Mouse (Mus musculus) neural tube, embryonic 12.5 days (tissue): ENCODE results near the gene Cramp1l. TPM values are rescaled to one million over a fixed set of nuclear protein-coding genes. Genes with fewer than 3 reads are reported as not detected.
A peak's percentile ranks its signal among the peaks of the same experiment; 100 is the strongest.

ENCODE experiments used
- ATAC-seq: fragments of 200-750 bp; cut with Nextera tagmentation; 2 replicates; pipeline ENCODE4 v1.8.0; 2017; ENCODE audit warnings: low read depth, mild to moderate bottlenecking, moderate TSS enrichment, moderate library complexity; ENCODE audit not compliant: low FRiP score
- H3K27ac ChIP-seq: fragments of 300-500 bp; sonication (generic); 2 replicates; pipeline ENCODE4 v1.5.1; 2016
- H3K27me3 ChIP-seq: fragments of 300-500 bp; sonication (generic); replicated peaks from 2 replicates; pipeline ENCODE4 v1.6.1; 2016; ENCODE audit warnings: mild to moderate bottlenecking
- H3K36me3 ChIP-seq: fragments of 300-500 bp; sonication (generic); 2 replicates; pipeline ENCODE4 v1.6.1; 2016; ENCODE audit warnings: mild to moderate bottlenecking
- H3K4me1 ChIP-seq: fragments of 300-500 bp; sonication (generic); 2 replicates; pipeline ENCODE4 v1.6.1; 2016
- H3K4me2 ChIP-seq: fragments of 300-500 bp; sonication (generic); replicated peaks from 2 replicates; pipeline ENCODE4 v1.6.1; 2016; ENCODE audit warnings: mild to moderate bottlenecking
- H3K4me3 ChIP-seq: fragments of 300-500 bp; sonication (generic); 2 replicates; pipeline ENCODE4 v1.5.1; 2016
- H3K9ac ChIP-seq: fragments of 300-500 bp; sonication (generic); 2 replicates; pipeline ENCODE4 v1.6.1; 2016; ENCODE audit warnings: mild to moderate bottlenecking
- H3K9me3 ChIP-seq: fragments of 300-500 bp; sonication (generic); 2 replicates; pipeline ENCODE4 v1.6.1; 2016; ENCODE audit warnings: mild to moderate bottlenecking
- WGBS: fragments of 180-500 bp; shearing (Covaris S2); methylation state at CpG from one replicate; pipeline ENCODE4 v1.1.7; 2016; 5-methylcytosine and 5-hydroxymethylcytosine counted together
- polyA plus RNA-seq: library from polyadenylated mRNA; unstranded; fragments of >200 nt; fragmentation: Nextera tagmentation; extraction: Ambion mirVana; gene quantifications from 2 replicates; pipeline ENCODE4 v1.2.1, GENCODE M21; 2016

The Cramp1l gene
- polyA plus RNA-seq, 1 experiment from 2014 or later, result 12.0 TPM

- under 1% methylated on average over 39 of the region's 39 CpGs for WGBS
- peak; percentile 8; the same call in 1 of the 2 replicates for ATAC-seq
- peak overlapping the region; percentile 88 for H3K9ac ChIP-seq
- peaks cover 17% of the 10 kb centered on the region for H3K36me3 ChIP-seq
- no peaks in the 10 kb centered on the region for H3K9me3 ChIP-seq
- H3K4me3 ChIP-seq, result peak overlapping the region; percentile 100
- peaks cover 17% of the 10 kb centered on the region for H3K4me1 ChIP-seq
- H3K27ac ChIP-seq, result peak overlapping the region; percentile 59
- peak overlapping the region; percentile 97 for H3K4me2 ChIP-seq
- H3K27me3 ChIP-seq, result no peaks in the 10 kb centered on the region
Measured at GRCm38 (mm10) chr17:25014841-25015570, 582 bp downstream of the Cramp1l start.

GRCm38 (mm10) chr17:25013606-25014501 is 1.7 kb downstream of the Cramp1l start:
- Histone ChIP-seq H3K4me3 (peak overlapping the region; percentile 100), H3K9me3 (no peaks in the 10 kb centered on the region), H3K4me2 (peak overlapping the region; percentile 97), H3K27me3 (no peaks in the 10 kb centered on the region), H3K36me3 (peaks cover 25% of the 10 kb centered on the region), H3K4me1 (peaks cover 17% of the 10 kb centered on the region), H3K9ac (peak overlapping the region; percentile 88), H3K27ac (peak overlapping the region; percentile 50; the same call in 1 of the 2 replicates)
- no peak for ATAC-seq
- under 1% methylated on average over 80 of the region's 81 CpGs for WGBS

- Histone ChIP-seq H3K4me2 (no peak overlapping the region), H3K4me1 (no peaks in the 10 kb centered on the region; the same call in 1 of the 2 replicates), H3K4me3 (no peak overlapping the region), H3K27ac (no peak overlapping the region), H3K9me3 (no peaks in the 10 kb centered on the region), H3K9ac (no peak overlapping the region), H3K27me3 (no peaks in the 10 kb centered on the region), H3K36me3 (peaks cover 60% of the 10 kb centered on the region)
- ATAC-seq, result no peak
Measured at GRCm38 (mm10) chr17:25007480-25007879, 8.1 kb downstream of the Cramp1l start.

GRCm38 (mm10) chr17:25005102-25005501 is 10.5 kb downstream of the Cramp1l start:
- Histone ChIP-seq H3K4me1 (no peaks in the 10 kb centered on the region), H3K4me3 (no peak overlapping the region), H3K27ac (no peak overlapping the region), H3K27me3 (no peaks in the 10 kb centered on the region), H3K36me3 (peaks cover 61% of the 10 kb centered on the region), H3K4me2 (no peak overlapping the region), H3K9ac (no peak overlapping the region), H3K9me3 (no peaks in the 10 kb centered on the region)
- 98% methylated on average over 3 of the region's 3 CpGs for WGBS
- no peak for ATAC-seq

GRCm38 (mm10) chr17:24994721-24995120 is 20.9 kb downstream of the Cramp1l start:
- Histone ChIP-seq H3K4me2 (no peak overlapping the region), H3K9me3 (no peaks in the 10 kb centered on the region), H3K27me3 (no peaks in the 10 kb centered on the region), H3K9ac (no peak overlapping the region), H3K4me1 (no peaks in the 10 kb centered on the region), H3K36me3 (peaks cover 93% of the 10 kb centered on the region), H3K4me3 (no peak overlapping the region), H3K27ac (no peak overlapping the region)
- no peak for ATAC-seq
- WGBS, result 94% methylated on average over 6 of the region's 6 CpGs

- Histone ChIP-seq H3K4me1 (no peaks in the 10 kb centered on the region), H3K36me3 (peaks cover 93% of the 10 kb centered on the region), H3K27ac (no peak overlapping the region), H3K27me3 (no peaks in the 10 kb centered on the region), H3K4me3 (no peak overlapping the region), H3K9ac (no peak overlapping the region), H3K9me3 (no peaks in the 10 kb centered on the region), H3K4me2 (no peak overlapping the region)
- no peak for ATAC-seq
- WGBS, result 92% methylated on average over 6 of the region's 6 CpGs
Measured at GRCm38 (mm10) chr17:24987221-24987620, 28.4 kb downstream of the Cramp1l start.

- peak overlapping the region; percentile 74 for H3K4me3 ChIP-seq
- peak overlapping the region; percentile 64 for H3K4me2 ChIP-seq
- WGBS, result 17% methylated on average over 21 of the region's 21 CpGs
- H3K27me3 ChIP-seq, result no peaks in the 10 kb centered on the region
- H3K36me3 ChIP-seq, result peaks cover 41% of the 10 kb centered on the region
- H3K27ac ChIP-seq, result no peak overlapping the region
- H3K9ac ChIP-seq, result no peak overlapping the region
- peaks cover 12% of the 10 kb centered on the region for H3K4me1 ChIP-seq
- peak; percentile 26; the same call in 1 of the 2 replicates for ATAC-seq
- H3K9me3 ChIP-seq, result no peaks in the 10 kb centered on the region
Measured at GRCm38 (mm10) chr17:24960852-24961715, 54.5 kb downstream of the Cramp1l start.

- ATAC-seq, result peak; percentile 100
- under 1% methylated on average over 59 of the region's 59 CpGs for WGBS
- Histone ChIP-seq H3K27me3 (no peaks in the 10 kb centered on the region), H3K4me2 (peak within 1 kb of the TSS; percentile 64), H3K36me3 (peaks cover 41% of the 10 kb centered on the region), H3K27ac (peak within 1 kb of the TSS; percentile 32; the same call in 1 of the 2 replicates), H3K9ac (peak within 1 kb of the TSS; percentile 68), H3K9me3 (no peaks in the 10 kb centered on the region), H3K4me3 (peak within 1 kb of the TSS; percentile 74), H3K4me1 (peaks cover 12% of the 10 kb centered on the region)
Measured at GRCm38 (mm10) chr17:24960135-24960851, 55.3 kb downstream of the Cramp1l start, which contains the start of gene Jpt2. Gene Jpt2 (minus strand): TSS chr17:24960689.

- Histone ChIP-seq H3K27ac (no peak overlapping the region), H3K9me3 (no peaks in the 10 kb centered on the region), H3K9ac (peak overlapping the region; percentile 68), H3K4me1 (peaks cover 12% of the 10 kb centered on the region), H3K4me3 (peak overlapping the region; percentile 74), H3K4me2 (peak overlapping the region; percentile 64), H3K27me3 (no peaks in the 10 kb centered on the region), H3K36me3 (peaks cover 38% of the 10 kb centered on the region)
- 34% methylated on average over 8 of the region's 8 CpGs for WGBS
- ATAC-seq, result no peak
Measured at GRCm38 (mm10) chr17:24959371-24959770, 56.2 kb downstream of the Cramp1l start.

GRCm38 (mm10) chr17:24953291-24953690 is 62.3 kb downstream of the Cramp1l start:
- no peak overlapping the region for H3K27ac ChIP-seq
- no peak overlapping the region for H3K9ac ChIP-seq
- no peak overlapping the region for H3K4me2 ChIP-seq
- H3K36me3 ChIP-seq, result peaks cover 47% of the 10 kb centered on the region
- no peaks in the 10 kb centered on the region for H3K4me1 ChIP-seq
- H3K9me3 ChIP-seq, result no peaks in the 10 kb centered on the region
- WGBS, result 97% methylated on average over 2 of the region's 2 CpGs
- ATAC-seq, result no peak
- no peaks in the 10 kb centered on the region for H3K27me3 ChIP-seq
- no peak overlapping the region for H3K4me3 ChIP-seq

- H3K4me1 ChIP-seq, result no peaks in the 10 kb centered on the region
- H3K9me3 ChIP-seq, result no peaks in the 10 kb centered on the region
- no peak overlapping the region for H3K4me3 ChIP-seq
- no peak overlapping the region for H3K27ac ChIP-seq
- 91% methylated on average over 2 of the region's 2 CpGs for WGBS
- H3K36me3 ChIP-seq, result peaks cover 65% of the 10 kb centered on the region
- H3K27me3 ChIP-seq, result no peaks in the 10 kb centered on the region
- no peak for ATAC-seq
- no peak overlapping the region for H3K9ac ChIP-seq
- no peak overlapping the region for H3K4me2 ChIP-seq
Measured at GRCm38 (mm10) chr17:24950671-24951070, 64.9 kb downstream of the Cramp1l start.
